Mouse (Mus musculus): ENCODE measurements at regions not wholly inside any gene's neighbourhood (a gene's known extent, or its start where the extent isn't known, plus 50 kb on each side); places are given as distances from the start of the nearest gene placed in this dataset.
A peak's percentile ranks its signal among the peaks of the same experiment; 100 is the strongest.

GRCm38 (mm10) chrX:43855901-43856300 lies 264.9 kb downstream of the Tex13c1 start:
- DNase-seq (ENCODE audit: low read depth, low spot score) = peak; percentile 81

- DNase-seq (ENCODE audit: low read depth, low spot score) = peak; percentile 0
Measured at GRCm38 (mm10) chrX:43884890-43885289, 293.9 kb downstream of the Tex13c1 start.
